ENCODE assay signal across 12 mouse cellular contexts in genomic region chr19:37514811-37515292, GRCm38 (mm10). TPM values are rescaled to one million over a fixed set of nuclear protein-coding genes. Genes with fewer than 3 reads are reported as not detected.
A peak's percentile ranks its signal among the peaks of the same experiment; 100 is the strongest.
DNase-seq lines count a peak whose midpoint lies in the region; ATAC-seq and TF ChIP-seq lines count a peak whose summit lies in the region.
"Had no signal": no experiment of that assay in that cellular context is flagged by ENCODE, and none has a peak within 500 bp of the region (broad histone marks: within the 10 kb centered on the region; RNA-seq: fewer than 3 reads in every experiment).

No protein-coding gene starts in this region.

- no peaks in the 10 kb centered on the region for H3K79me2 ChIP-seq in CH12.LX (replicated peaks; ENCODE audit: control insufficient read depth, extremely low read depth, insufficient read depth, poor library complexity, severe bottlenecking)

- no peaks in the 10 kb centered on the region for H3K27me3 ChIP-seq in kidney, embryonic 16.5 days (ENCODE audit: insufficient read depth, low read length)
- H3K27me3 ChIP-seq in CH12.LX (replicated peaks), result no peaks in the 10 kb centered on the region
- H3K27me3 ChIP-seq in forebrain, embryonic 12.5 days, result no peaks in the 10 kb centered on the region
- H3K27me3 ChIP-seq: hindbrain, embryonic 15.5 days had no signal

- in situ Hi-C loops in CH12.LX (cut with MboI; ENCODE audit: low pct_ligation_motif_present, low pct_unique_long_range_greater_than_20kb, low sequenced_read_pairs), result no loop called here

- TF ChIP-seq RAD21 in CH12.LX (IDR thresholded peaks at IDR 0.05; ENCODE audit: low read depth, low read length), result no peak; the same call in 1 of the 2 replicates

- H3K4me3 ChIP-seq in kidney, embryonic 16.5 days (ENCODE audit: low read length), result no peak overlapping the region
- peak overlapping the region in 1 of 3 experiments; percentile 11 for H3K4me3 ChIP-seq in CH12.LX (replicated peaks in 1 of 3; ENCODE audit: low read depth in 2 of 3, low read length in 2 of 3, poor library complexity in 1 of 3)
- no peak overlapping the region for H3K4me3 ChIP-seq in forebrain, embryonic 12.5 days (replicated peaks)
- H3K4me3 ChIP-seq: forebrain, embryonic 10.5 days; hindbrain, embryonic 15.5 days had no signal

- H3K9ac ChIP-seq in kidney, embryonic 16.5 days (replicated peaks; ENCODE audit: low read length), result no peak overlapping the region
- H3K9ac ChIP-seq in CH12.LX (ENCODE audit: insufficient read depth, low read depth), result peak overlapping the region; percentile 13
- no peak overlapping the region for H3K9ac ChIP-seq in forebrain, embryonic 12.5 days
- H3K9ac ChIP-seq: hindbrain, embryonic 15.5 days had no signal

- no peak overlapping the region for H3K27ac ChIP-seq in kidney, embryonic 16.5 days (ENCODE audit: low read length)
- 0 out of 2 replicates have a peak overlapping the region, but pooled peaks have one; percentile 4 for H3K27ac ChIP-seq in CH12.LX (ENCODE audit: insufficient read depth, low read depth)
- H3K27ac ChIP-seq in forebrain, embryonic 12.5 days, result no peak overlapping the region
- H3K27ac ChIP-seq: forebrain, embryonic 10.5 days; hindbrain, embryonic 15.5 days had no signal

- no peak overlapping the region for H3K4me2 ChIP-seq in kidney, embryonic 16.5 days (replicated peaks; ENCODE audit: low read depth, low read length)
- peak overlapping the region; percentile 83 for H3K4me2 ChIP-seq in CH12.LX (ENCODE audit: insufficient read depth, low read depth, poor library complexity, severe bottlenecking)
- no peak overlapping the region for H3K4me2 ChIP-seq in forebrain, embryonic 12.5 days
- H3K4me2 ChIP-seq: hindbrain, embryonic 15.5 days had no signal

- no peak for TF ChIP-seq POLR2A in CH12.LX (IDR thresholded peaks at IDR 0.05; ENCODE audit: low read depth, low read length)

- DNase-seq in kidney, adult 11 months, result no peak
- DNase-seq in CH12.LX (ENCODE audit: extremely low read depth), result peak; percentile 85
- peak; percentile 15 for DNase-seq in fibroblast of lung, adult 2 months (ENCODE audit: low read depth)
- DNase-seq: adrenal gland, postnatal 10 days; cerebellum, adult 9-11 months; liver had no signal

- dilution Hi-C loops in CH12.LX (cut with MboI; ENCODE audit: extremely low pct_ligation_motif_present, extremely low pct_unique_long_range_greater_than_20kb, low sequenced_read_pairs), result no loop called here

- TF ChIP-seq CTCF in CH12.LX (conservative IDR thresholded peaks at IDR 0.05 in 1 of 2, IDR thresholded peaks at IDR 0.05 in 1 of 2; ENCODE audit: low read depth in 2 of 2, low read length in 2 of 2), result no peak

- H3K36me3 ChIP-seq in kidney, embryonic 16.5 days (ENCODE audit: insufficient read depth, low read length), result no peaks in the 10 kb centered on the region
- no peaks in the 10 kb centered on the region for H3K36me3 ChIP-seq in CH12.LX (replicated peaks in 1 of 2; ENCODE audit: control insufficient read depth in 1 of 2, insufficient read depth in 1 of 2, low read length in 1 of 2)
- H3K36me3 ChIP-seq in forebrain, embryonic 12.5 days (replicated peaks), result no peaks in the 10 kb centered on the region
- H3K36me3 ChIP-seq: forebrain, embryonic 10.5 days; hindbrain, embryonic 15.5 days had no signal

- peak; percentile 81 for TF ChIP-seq EP300 in CH12.LX (IDR thresholded peaks at IDR 0.05; ENCODE audit: low read length)

- H3K9me3 ChIP-seq in kidney, embryonic 16.5 days (ENCODE audit: low read length), result no peaks in the 10 kb centered on the region
- H3K9me3 ChIP-seq in CH12.LX (replicated peaks; ENCODE audit: low read length), result peaks cover 6% of the 10 kb centered on the region
- H3K9me3 ChIP-seq in forebrain, embryonic 12.5 days, result no peaks in the 10 kb centered on the region
- H3K9me3 ChIP-seq: forebrain, embryonic 10.5 days; hindbrain, embryonic 15.5 days had no signal

- WGBS in kidney, embryonic 16.5 days, result 37% methylated on average over 7 of the region's 7 CpGs
- 71% methylated on average over 7 of the region's 7 CpGs for WGBS in forebrain, embryonic 12.5 days

- H3K4me1 ChIP-seq in kidney, embryonic 16.5 days (ENCODE audit: insufficient read depth, low read length), result no peaks in the 10 kb centered on the region
- H3K4me1 ChIP-seq in CH12.LX (ENCODE audit: control insufficient read depth in 1 of 2, insufficient read depth in 2 of 2), result peaks cover 2 to 31% of the 10 kb centered on the region in 2 experiments; a peak in 3 of 4 replicates
- no peaks in the 10 kb centered on the region for H3K4me1 ChIP-seq in forebrain, embryonic 12.5 days
- H3K4me1 ChIP-seq: hindbrain, embryonic 15.5 days had no signal

- peak; percentile 49; the same call in 1 of the 2 replicates for ATAC-seq in kidney, embryonic 16.5 days (ENCODE audit: low FRiP score, low TSS enrichment)
- 0 out of 2 replicates have a peak, but pooled peaks have one; percentile 32 for ATAC-seq in megakaryocyte-erythroid progenitor cell, adult 5-6 weeks (replicated peaks; ENCODE audit: low FRiP score, low TSS enrichment, poor library complexity, severe bottlenecking)
- ATAC-seq in forebrain, embryonic 12.5 days (ENCODE audit: low FRiP score), result no peak
- no peak for ATAC-seq in activated CD4-positive, CD25-positive, alpha-beta regulatory T cell, adult 4 months

TF ChIP-seq in CH12.LX, 34 proteins besides CTCF, POLR2A, EP300 and RAD21:
- TF ChIP-seq MAX (IDR thresholded peaks at IDR 0.05; ENCODE audit: low read length) (peak; percentile 76), TCF12 (IDR thresholded peaks at IDR 0.05; ENCODE audit: low read depth, low read length) (peak; percentile 85), ZKSCAN1 (IDR thresholded peaks at IDR 0.05; ENCODE audit: borderline replicate concordance, low read depth, low read length) (no peak), KAT2A (IDR thresholded peaks at IDR 0.05; ENCODE audit: insufficient replicate concordance, low read length) (no peak), ZC3H11A (IDR thresholded peaks at IDR 0.05; ENCODE audit: low read depth, low read length) (no peak), USF2 (conservative IDR thresholded peaks at IDR 0.05; ENCODE audit: low read depth, low read length) (no peak), CHD2 (IDR thresholded peaks at IDR 0.05; ENCODE audit: low read length) (peak; percentile 69; the same call in 1 of the 2 replicates), SMC3 (IDR thresholded peaks at IDR 0.05; ENCODE audit: low read depth, low read length) (peak; percentile 21; the same call in 1 of the 2 replicates), ZNF384 (IDR thresholded peaks at IDR 0.05; ENCODE audit: low read depth, low read length) (no peak), NELFE (IDR thresholded peaks at IDR 0.05; ENCODE audit: low read depth, low read length) (no peak), SIN3A (IDR thresholded peaks at IDR 0.05; ENCODE audit: low read length) (peak; percentile 86), JUND (conservative IDR thresholded peaks at IDR 0.05; ENCODE audit: low read depth, low read length) (no peak; the same call in 1 of the 2 replicates), GABPA (IDR thresholded peaks at IDR 0.05; ENCODE audit: insufficient replicate concordance, low read depth, low read length) (no peak), HCFC1 (IDR thresholded peaks at IDR 0.05; ENCODE audit: low read depth, low read length) (0 out of 2 replicates have a peak, but pooled peaks have one; percentile 30), RCOR1 (conservative IDR thresholded peaks at IDR 0.05; ENCODE audit: low read depth, low read length) (peak; percentile 65), UBTF (IDR thresholded peaks at IDR 0.05; ENCODE audit: low read depth, low read length) (no peak), POLR2AphosphoS2 (IDR thresholded peaks at IDR 0.05; ENCODE audit: low read depth, low read length) (no peak), TBP (conservative IDR thresholded peaks at IDR 0.05; ENCODE audit: low read depth, low read length) (no peak), JUN (IDR thresholded peaks at IDR 0.05; ENCODE audit: insufficient read depth, low read depth, low read length) (peak; percentile 79), MXI1 (IDR thresholded peaks at IDR 0.05; ENCODE audit: low read depth, low read length) (peak; percentile 71; the same call in 1 of the 2 replicates), ZMIZ1 (IDR thresholded peaks at IDR 0.05; ENCODE audit: low read depth, low read length) (no peak), MAFK (IDR thresholded peaks at IDR 0.05; ENCODE audit: insufficient replicate concordance, low read length) (peak; percentile 72), MYC (IDR thresholded peaks at IDR 0.05; ENCODE audit: low read depth, low read length) (peak; percentile 69), BHLHE40 (IDR thresholded peaks at IDR 0.05; ENCODE audit: low read depth, low read length) (peak; percentile 80), IRF4 (IDR thresholded peaks at IDR 0.05; ENCODE audit: low read depth, low read length) (peak; percentile 80), MAZ (IDR thresholded peaks at IDR 0.05; ENCODE audit: low read depth, low read length) (no peak), CHD1 (IDR thresholded peaks at IDR 0.05; ENCODE audit: low read depth, low read length) (no peak), NRF1 (IDR thresholded peaks at IDR 0.05; ENCODE audit: low read depth, low read length) (no peak), USF1 (IDR thresholded peaks at IDR 0.05; ENCODE audit: low read depth, low read length) (no peak), ETS1 (conservative IDR thresholded peaks at IDR 0.05; ENCODE audit: low read depth, low read length) (peak; percentile 90), E2F4 (IDR thresholded peaks at IDR 0.05; ENCODE audit: insufficient replicate concordance, low read depth, low read length) (no peak), PAX5 (IDR thresholded peaks at IDR 0.05; ENCODE audit: low read length) (no peak), MEF2A (IDR thresholded peaks at IDR 0.05; ENCODE audit: borderline replicate concordance, low read depth, low read length) (peak; percentile 93), ELF1 (IDR thresholded peaks at IDR 0.05; ENCODE audit: low read depth, low read length) (peak; percentile 68)

RNA-seq across cellular contexts. Expression of gene Exoc6, which starts 35.4 kb away (rescaled TPM):
- 25.3 and 26.9 TPM in 2 replicates for polyA plus RNA-seq in kidney, embryonic 16.5 days (2015; fragmentation: Nextera tagmentation; extraction: Ambion mirVana)
- 6.8 and 8.0 TPM in 2 replicates for total RNA-seq in CH12.LX (2012; rRNA removed)
- 18.5 and 18.7 TPM in 2 replicates for total RNA-seq in CH12.LX (2014; rRNA removed)
- polyA plus RNA-seq in CH12.LX (2012; ENCODE audit: insufficient read length, low read depth), result 10.8 and 12.1 TPM in 2 replicates
- 46.9 and 49.2 TPM in 2 replicates for total RNA-seq in megakaryocyte-erythroid progenitor cell, adult 5-6 weeks (2014; fragmentation: Nextera tagmentation)
- 104 and 109 TPM in 2 replicates for total RNA-seq in megakaryocyte-erythroid progenitor cell, adult 5-6 weeks (2017)
- polyA plus RNA-seq in forebrain, embryonic 12.5 days (2016; fragmentation: Nextera tagmentation; extraction: Ambion mirVana), result 9.7 and 11.4 TPM in 2 replicates
- polyA plus RNA-seq in activated CD4-positive, CD25-positive, alpha-beta regulatory T cell, adult 4 months (2017; shearing (Covaris generic)), result 10 to 100 TPM; 34.9 to 37.6 TPM

Comparison
In these comparisons a context has a peak if more than half of its experiments do, and no peak if none do; other contexts are left out.
1. ATAC-seq: peak in kidney, embryonic 16.5 days (single experiment) and megakaryocyte-erythroid progenitor cell, adult 5-6 weeks (single experiment); none in forebrain, embryonic 12.5 days (single experiment) and activated CD4-positive, CD25-positive, alpha-beta regulatory T cell, adult 4 months (single experiment).